9 mouse cellular contexts compared by ENCODE assay signal in the genomic region with DNA sequence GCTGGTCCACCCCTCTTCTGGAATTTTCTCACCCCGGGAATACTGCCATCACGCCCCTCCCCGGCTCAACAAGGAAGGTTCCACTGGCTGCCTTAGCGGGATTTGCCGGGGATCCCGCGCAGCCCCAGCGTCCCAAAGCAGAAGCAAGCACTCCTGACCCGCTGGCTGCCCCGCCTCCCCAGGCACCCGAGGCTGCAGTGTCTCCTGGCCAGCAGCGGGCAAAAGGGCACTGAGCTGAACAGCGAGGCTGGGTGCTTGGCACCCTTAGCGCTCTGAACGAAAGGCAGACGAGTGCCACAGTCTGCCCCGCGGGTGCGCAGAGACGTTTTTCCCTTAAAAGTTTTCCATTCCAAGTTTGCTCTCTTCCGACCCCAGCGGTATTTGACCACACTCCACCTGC. TPM values are rescaled to one million over a fixed set of nuclear protein-coding genes. Genes with fewer than 3 reads are reported as not detected.
DNase-seq lines count a peak whose midpoint lies in the region; ATAC-seq lines count a peak whose summit lies in the region.
"Had no signal": no experiment of that assay in that cellular context is flagged by ENCODE, and none has a peak within 500 bp of the region (broad histone marks: within the 10 kb centered on the region; RNA-seq: fewer than 3 reads in every experiment).

No protein-coding gene starts in this region.

- peaks cover 63% of the 10 kb centered on the region for H3K27me3 ChIP-seq in embryonic facial prominence, embryonic 14.5 days (replicated peaks; ENCODE audit: control insufficient read depth, insufficient read depth, low read length)
- peaks cover 40% of the 10 kb centered on the region for H3K27me3 ChIP-seq in heart, embryonic 16.5 days (ENCODE audit: control insufficient read depth, insufficient read depth, low read length)
- peaks cover 17% of the 10 kb centered on the region; the same call in 1 of the 2 replicates for H3K27me3 ChIP-seq in stomach, embryonic 16.5 days (ENCODE audit: control insufficient read depth, insufficient read depth, low read length)

- H3K36me3 ChIP-seq in embryonic facial prominence, embryonic 14.5 days (ENCODE audit: control insufficient read depth, insufficient read depth, low read length), result no peaks in the 10 kb centered on the region
- H3K36me3 ChIP-seq in heart, embryonic 16.5 days (ENCODE audit: control insufficient read depth, insufficient read depth), result no peaks in the 10 kb centered on the region
- H3K36me3 ChIP-seq in stomach, embryonic 16.5 days (ENCODE audit: control insufficient read depth, insufficient read depth, low read length), result no peaks in the 10 kb centered on the region

- no peak for ATAC-seq in embryonic facial prominence, embryonic 14.5 days (ENCODE audit: low read depth)
- 0 out of 2 replicates have a peak, but pooled peaks have one; percentile 16 for ATAC-seq in heart, embryonic 16.5 days (replicated peaks; ENCODE audit: extremely low read depth, insufficient read depth, low FRiP score)
- no peak for ATAC-seq in stomach, embryonic 16.5 days (ENCODE audit: insufficient read depth, low FRiP score)

- DNase-seq in layer of hippocampus, postnatal 10 days (ENCODE audit: low spot score in 2 of 2), result peak; percentile 22 to 38
- no peak for DNase-seq in layer of hippocampus, adult 9-10 months (ENCODE audit: low spot score)
- DNase-seq in embryonic facial prominence, embryonic 14.5 days (ENCODE audit: low spot score), result no peak
- DNase-seq in kidney, postnatal 14 days, result peak; percentile 77
- peak; percentile 18 for DNase-seq in lung, postnatal 25 days (ENCODE audit: low spot score)
- DNase-seq in cerebellum, adult 18-20 months, result no peak

- H3K9ac ChIP-seq in embryonic facial prominence, embryonic 14.5 days (ENCODE audit: low read depth, low read length), result peak overlapping the region; percentile 63
- peak overlapping the region; percentile 68 for H3K9ac ChIP-seq in heart, embryonic 16.5 days (ENCODE audit: low read length)
- peak overlapping the region; percentile 69 for H3K9ac ChIP-seq in stomach, embryonic 16.5 days (ENCODE audit: low read length)

- peaks cover 48% of the 10 kb centered on the region for H3K4me1 ChIP-seq in embryonic facial prominence, embryonic 14.5 days (ENCODE audit: control insufficient read depth, insufficient read depth, low read length)
- peaks cover 24% of the 10 kb centered on the region for H3K4me1 ChIP-seq in heart, embryonic 16.5 days (ENCODE audit: control insufficient read depth, insufficient read depth, low read length)
- H3K4me1 ChIP-seq in stomach, embryonic 16.5 days (ENCODE audit: control insufficient read depth, insufficient read depth, low read length), result peaks cover 25% of the 10 kb centered on the region

- 0% methylated on average over 22 of the region's 22 CpGs for WGBS in embryonic facial prominence, embryonic 14.5 days
- under 1% methylated on average over 22 of the region's 22 CpGs for WGBS in heart, embryonic 16.5 days
- under 1% methylated on average over 22 of the region's 22 CpGs for WGBS in stomach, embryonic 16.5 days

- peak overlapping the region; percentile 91 for H3K4me2 ChIP-seq in embryonic facial prominence, embryonic 14.5 days (ENCODE audit: low read depth, low read length)
- peak overlapping the region; percentile 100 for H3K4me2 ChIP-seq in heart, embryonic 16.5 days (ENCODE audit: low read depth, low read length)
- H3K4me2 ChIP-seq in stomach, embryonic 16.5 days (ENCODE audit: low read depth, low read length), result peak overlapping the region; percentile 98

- H3K9me3 ChIP-seq in embryonic facial prominence, embryonic 14.5 days (ENCODE audit: control insufficient read depth, low read length), result no peaks in the 10 kb centered on the region
- H3K9me3 ChIP-seq in heart, embryonic 16.5 days (replicated peaks; ENCODE audit: control insufficient read depth, low read length), result no peaks in the 10 kb centered on the region
- no peaks in the 10 kb centered on the region for H3K9me3 ChIP-seq in stomach, embryonic 16.5 days (replicated peaks; ENCODE audit: control insufficient read depth, low read length)

- no peak overlapping the region for H3K27ac ChIP-seq in embryonic facial prominence, embryonic 14.5 days (replicated peaks; ENCODE audit: low read depth, low read length)
- no peak overlapping the region for H3K27ac ChIP-seq in heart, embryonic 16.5 days (ENCODE audit: low read length)
- peak overlapping the region; percentile 46; the same call in 1 of the 2 replicates for H3K27ac ChIP-seq in stomach, embryonic 16.5 days (ENCODE audit: low read length)

- peak overlapping the region; percentile 48 for H3K4me3 ChIP-seq in embryonic facial prominence, embryonic 14.5 days (ENCODE audit: low read depth, low read length)
- H3K4me3 ChIP-seq in heart, embryonic 16.5 days (ENCODE audit: low read length), result peak overlapping the region; percentile 68
- peak overlapping the region; percentile 63 for H3K4me3 ChIP-seq in stomach, embryonic 16.5 days (replicated peaks; ENCODE audit: low read length)

RNA-seq across cellular contexts. Expression of a gene that starts 2.1 kb away (rescaled TPM):
- 10 to 100 TPM; 50.9 to 52.8 TPM for total RNA-seq in layer of hippocampus, postnatal 10 days (2021)
- polyA plus RNA-seq in embryonic facial prominence, embryonic 14.5 days (2014; fragmentation: Nextera tagmentation; extraction: Ambion mirVana), result 22.5 and 25.0 TPM in 2 replicates
- 6.6 and 13.1 TPM in 2 replicates for polyA plus RNA-seq in heart, embryonic 16.5 days (2015; fragmentation: Nextera tagmentation; extraction: Ambion mirVana)
- polyA plus RNA-seq in stomach, embryonic 16.5 days (2015; fragmentation: Nextera tagmentation; extraction: Ambion mirVana), result 26.2 and 31.1 TPM in 2 replicates
- total RNA-seq: MEL had no signal

RNA-seq across cellular contexts. Expression of a gene that starts 58.2 kb away (rescaled TPM):
- not detected for total RNA-seq in layer of hippocampus, postnatal 10 days (2021)
- not detected in 2 replicates for polyA plus RNA-seq in embryonic facial prominence, embryonic 14.5 days (2014; fragmentation: Nextera tagmentation; extraction: Ambion mirVana)
- polyA plus RNA-seq in heart, embryonic 16.5 days (2015; fragmentation: Nextera tagmentation; extraction: Ambion mirVana), result not detected in 2 replicates
- polyA plus RNA-seq in stomach, embryonic 16.5 days (2015; fragmentation: Nextera tagmentation; extraction: Ambion mirVana), result not detected in 2 replicates
- total RNA-seq: MEL had no signal

Comparison
In these comparisons a context has a peak if more than half of its experiments do, and no peak if none do; other contexts are left out.
1. DNase-seq: peak in layer of hippocampus, postnatal 10 days (2 of 2), kidney, postnatal 14 days (single experiment) and lung, postnatal 25 days (single experiment); none in layer of hippocampus, adult 9-10 months (single experiment), embryonic facial prominence, embryonic 14.5 days (single experiment) and cerebellum, adult 18-20 months (0 of 2).
2. Peak in every context shown above with its lines, with median percentiles within 50 percentile points of each other: H3K4me2 ChIP-seq, H3K4me3 ChIP-seq and H3K9ac ChIP-seq.